Mouse (Mus musculus): ENCODE data around the gene Trim46.

The Trim46 gene

DNA sequence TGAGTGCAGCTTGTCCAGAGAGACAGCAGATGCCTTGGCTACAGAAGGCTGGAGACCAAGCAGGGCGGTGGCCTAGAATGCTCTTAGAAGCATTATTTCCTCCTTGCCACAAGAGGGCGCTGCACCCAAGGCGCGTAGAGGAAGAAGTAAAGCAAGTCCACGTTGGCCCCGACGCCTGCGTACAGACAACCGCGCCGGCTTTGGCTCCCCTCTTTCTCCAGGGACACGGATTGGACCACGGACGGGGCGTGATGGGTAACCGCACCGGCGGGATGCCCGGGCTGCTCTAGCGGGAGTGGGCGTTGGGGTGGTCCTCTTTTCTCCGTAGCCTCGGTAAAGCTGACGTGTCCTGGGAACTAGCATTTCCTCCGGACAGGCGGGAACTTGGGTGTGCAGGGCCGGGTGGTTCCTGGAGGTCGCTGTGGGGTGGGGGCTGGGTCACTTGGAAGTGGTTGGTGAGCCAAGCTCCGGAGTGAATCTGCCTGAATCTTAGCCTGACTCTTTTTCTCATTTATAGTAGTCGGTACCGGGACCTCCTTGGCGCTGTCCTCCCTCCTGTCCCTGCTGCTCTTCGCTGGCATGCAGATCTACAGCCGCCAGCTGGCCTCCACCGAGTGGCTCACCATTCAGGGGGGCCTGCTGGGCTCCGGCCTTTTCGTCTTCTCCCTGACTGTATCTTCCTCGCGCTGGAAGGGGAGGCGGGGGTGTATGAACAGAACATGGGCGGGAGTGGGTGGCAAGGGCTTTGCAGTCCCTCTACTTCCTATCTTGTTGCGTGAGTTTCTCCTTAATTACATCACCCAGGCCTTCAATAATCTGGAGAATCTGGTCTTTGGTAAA is at the start of gene Trim46:
Gene Trim46, minus strand, starts transcription at position 49 of the 840 bp plus-strand sequence.
- DNase-seq = peak; percentile 93

DNA sequence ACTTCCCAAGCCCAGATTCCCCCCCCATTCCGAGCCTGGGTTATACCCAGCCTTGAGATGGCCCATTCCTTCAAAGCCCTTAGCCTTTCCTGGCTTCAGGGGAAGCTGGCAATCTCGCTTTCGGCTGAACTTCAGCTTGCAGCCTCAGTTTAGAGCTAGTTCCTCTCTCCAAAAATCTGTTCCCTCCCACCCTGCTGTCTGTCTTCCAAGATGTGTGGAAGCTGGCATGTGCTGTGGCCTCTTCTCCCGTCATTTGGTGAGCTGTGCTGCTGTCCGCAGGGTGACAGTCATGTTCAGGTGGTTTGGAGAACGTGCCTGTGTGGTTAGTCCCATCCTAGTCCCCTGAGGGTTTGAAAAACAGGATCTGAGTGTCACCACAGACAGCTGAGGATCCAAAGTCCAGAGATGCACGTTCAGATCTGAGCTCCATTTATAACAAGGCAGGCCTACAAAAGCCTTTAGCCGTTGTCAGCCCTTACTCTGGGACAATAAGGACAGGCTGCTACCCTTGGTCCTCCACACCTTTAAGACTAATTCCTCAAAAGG is 49.6 kb upstream of the Trim46 start:
- no peak for DNase-seq

DNA sequence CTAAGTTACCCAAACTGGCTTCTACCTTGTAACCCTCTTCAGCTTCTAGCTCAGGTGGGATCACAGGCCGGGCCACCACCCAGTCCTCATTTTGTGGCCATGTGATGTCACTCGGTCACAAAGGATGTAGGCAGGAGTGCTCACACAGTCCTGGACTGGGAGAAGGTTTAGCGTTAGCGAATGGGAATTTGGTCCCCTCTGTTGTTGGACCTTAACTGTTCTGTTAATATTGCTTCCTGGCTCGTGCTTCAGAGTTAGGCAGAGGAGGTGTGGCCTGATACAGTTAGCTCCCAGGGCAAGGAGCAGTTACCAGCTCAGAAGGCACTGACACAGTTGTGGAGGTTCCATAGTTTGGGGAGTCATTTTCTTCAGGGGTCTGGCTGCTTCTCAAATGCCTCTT is 48.1 kb upstream of the Trim46 start:
- no peak for DNase-seq

DNA sequence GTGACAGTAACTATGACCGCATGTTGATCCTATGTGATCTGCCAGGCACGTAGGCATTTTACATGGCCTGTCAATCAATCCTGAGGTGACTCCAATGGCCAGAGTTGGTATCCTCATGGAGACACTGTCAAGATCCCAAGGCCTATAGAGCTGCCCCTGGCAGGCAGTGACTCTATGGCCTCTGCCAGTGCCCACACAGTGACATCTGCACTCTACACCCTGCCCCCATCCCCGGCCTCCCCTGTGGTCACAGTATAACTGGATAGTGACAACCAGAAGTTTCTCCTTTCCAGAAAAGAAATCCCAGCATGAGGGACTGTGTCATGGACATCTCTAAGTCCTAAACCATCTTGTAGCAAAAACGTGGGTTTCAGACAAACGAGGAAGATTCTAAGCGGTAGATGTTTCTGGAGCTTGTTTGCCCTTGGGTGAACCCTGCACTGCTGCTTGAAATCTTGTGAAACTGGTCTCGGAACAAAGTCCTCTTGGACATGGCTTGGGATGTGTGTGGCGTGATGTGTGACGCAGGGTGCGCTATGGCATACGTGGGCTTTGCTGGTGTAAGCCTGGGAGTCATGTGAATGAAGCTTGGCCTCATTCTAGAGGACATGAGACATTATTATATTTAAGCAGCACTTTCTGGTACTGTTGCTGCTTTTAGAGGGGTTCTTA is 47.3 kb upstream of the Trim46 start:
- no peak for DNase-seq

DNA sequence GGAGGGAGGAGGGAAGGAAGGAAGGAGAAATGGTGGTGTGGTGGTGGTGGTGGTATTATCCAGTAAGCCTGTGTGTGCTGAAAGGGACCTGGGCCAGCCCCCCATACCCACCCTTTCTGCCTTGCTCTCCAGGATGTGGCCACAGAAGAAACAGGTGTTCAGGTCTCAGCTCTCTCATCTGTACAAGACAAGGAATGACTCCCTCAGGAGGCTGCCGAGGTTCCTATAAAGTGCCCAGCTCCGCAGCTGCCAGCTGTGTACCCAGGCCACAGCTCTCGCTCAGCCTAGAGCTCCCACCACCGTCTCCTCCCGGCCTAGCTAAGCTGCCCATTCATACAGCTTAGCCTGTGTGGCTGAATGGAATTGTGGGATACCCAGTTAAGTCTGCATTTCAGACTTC is 46.2 kb upstream of the Trim46 start:
- no peak for DNase-seq

DNA sequence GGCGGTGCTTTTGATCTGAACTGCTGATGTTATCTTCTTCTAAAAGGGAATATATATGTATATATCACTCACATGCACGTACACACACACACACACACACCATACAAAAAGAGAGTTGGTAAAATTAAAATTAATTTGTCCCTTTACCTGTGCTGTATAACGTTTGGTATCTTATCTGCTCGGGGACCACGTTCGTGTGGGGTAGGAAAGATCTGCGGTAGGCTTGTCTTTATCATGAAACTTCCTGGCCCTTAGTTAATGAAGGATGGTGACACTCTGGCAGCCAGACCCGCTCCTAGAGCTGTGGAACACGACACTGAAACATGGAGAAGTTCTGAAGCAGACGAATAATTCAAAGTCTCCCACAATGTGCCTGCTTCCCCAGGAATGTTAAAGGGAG is 45.8 kb upstream of the Trim46 start:
- DNase-seq = no peak

DNA sequence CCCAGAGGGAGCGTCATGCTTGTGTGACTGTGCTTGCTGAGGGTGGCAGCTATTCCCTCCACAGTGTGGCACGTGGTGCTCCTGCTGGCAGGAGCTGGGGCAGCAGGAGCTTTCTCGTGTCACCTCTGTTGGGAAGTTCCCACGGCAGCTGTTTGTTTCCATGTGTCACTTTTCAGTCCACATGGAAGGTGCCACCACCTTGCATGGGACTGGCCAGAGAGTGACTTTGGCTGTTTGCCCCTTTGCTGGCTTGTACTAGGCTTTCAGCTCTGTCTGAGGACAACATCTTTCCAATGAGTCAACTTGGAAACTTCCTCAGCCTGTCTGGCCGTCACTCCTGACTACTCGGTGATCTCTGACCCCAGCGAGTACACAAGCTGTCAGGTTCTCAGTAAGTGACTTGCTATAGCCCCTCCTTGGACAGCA is 42.4 kb upstream of the Trim46 start:
- DNase-seq = no peak

DNA sequence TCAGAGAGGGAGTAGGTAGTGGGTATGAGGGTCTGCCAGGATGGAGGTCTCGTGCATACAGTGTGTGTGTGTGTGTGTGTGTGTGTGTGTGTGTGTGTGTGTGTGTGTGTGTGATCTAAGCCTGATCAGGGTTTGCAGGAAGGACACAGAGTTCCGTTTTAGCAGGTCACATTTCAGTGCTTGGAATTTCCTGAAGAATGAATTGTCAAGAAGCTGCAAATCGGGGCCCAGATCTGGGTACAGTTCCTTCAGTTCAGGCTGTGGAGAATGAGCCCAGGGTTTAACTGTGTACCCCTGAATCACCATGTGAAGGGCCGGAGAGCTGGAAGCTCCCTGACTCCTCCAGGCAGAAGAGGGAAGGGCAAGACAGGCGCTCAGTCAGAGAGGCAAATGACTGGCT is 41.2 kb upstream of the Trim46 start:
- DNase-seq = no peak

DNA sequence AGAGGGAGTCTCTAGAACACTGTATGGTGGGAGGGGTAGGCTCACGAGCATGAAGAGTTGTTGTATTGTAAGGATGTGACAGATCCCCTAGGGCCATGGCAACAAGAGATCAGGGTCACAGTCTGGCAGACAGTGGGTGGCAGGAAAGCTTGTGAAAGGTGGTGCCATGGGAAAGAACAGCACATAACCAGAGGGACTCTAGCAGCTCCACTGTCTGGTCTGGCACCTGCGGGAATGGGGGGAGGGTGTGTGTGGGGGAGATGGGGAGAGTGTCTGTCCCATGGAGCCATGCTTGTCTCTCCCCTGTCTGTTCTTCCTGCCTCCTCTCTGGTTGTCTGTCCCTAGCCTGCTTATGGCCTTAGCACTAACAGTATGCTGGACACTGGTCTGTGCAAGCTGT is 39.4 kb upstream of the Trim46 start:
- no peak for DNase-seq

DNA sequence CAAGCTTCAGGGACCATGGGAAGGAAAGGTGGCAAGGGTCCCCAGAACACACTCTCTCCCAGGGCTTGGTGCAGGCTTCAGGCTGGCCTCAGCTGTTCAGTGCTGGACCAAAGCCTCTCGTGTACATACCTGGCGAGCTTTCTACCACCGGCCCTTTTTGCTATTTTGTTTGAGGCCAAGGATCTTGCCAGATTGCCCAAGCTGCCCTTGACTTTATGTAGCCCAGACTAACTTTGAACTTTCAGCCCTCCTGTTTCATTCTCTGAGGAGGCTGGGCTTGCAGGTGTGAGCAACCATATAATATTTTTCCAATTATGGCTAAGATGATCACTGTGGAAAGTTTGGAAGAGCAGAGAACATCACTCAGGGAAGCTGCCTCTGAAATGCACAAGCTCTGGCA is 38.2 kb upstream of the Trim46 start:
- no peak for DNase-seq

DNA sequence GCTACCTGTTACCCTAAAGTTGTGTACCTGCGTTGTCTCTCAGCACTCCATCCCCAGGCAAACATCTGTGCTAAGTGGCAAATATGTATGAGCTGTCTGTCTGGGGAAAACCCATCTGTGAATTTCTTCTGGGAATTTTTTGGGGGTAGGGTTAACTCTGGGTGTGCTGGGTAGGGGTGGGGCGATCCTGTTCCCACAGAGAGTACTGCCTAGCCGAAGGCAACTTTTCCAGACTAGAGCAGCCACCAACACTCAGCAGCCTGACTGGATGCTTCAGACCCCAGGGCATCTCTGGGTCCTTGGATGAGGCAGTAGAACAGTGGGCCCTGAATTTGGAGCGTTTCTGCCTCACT is 36.2 kb upstream of the Trim46 start:
- DNase-seq = no peak

DNA sequence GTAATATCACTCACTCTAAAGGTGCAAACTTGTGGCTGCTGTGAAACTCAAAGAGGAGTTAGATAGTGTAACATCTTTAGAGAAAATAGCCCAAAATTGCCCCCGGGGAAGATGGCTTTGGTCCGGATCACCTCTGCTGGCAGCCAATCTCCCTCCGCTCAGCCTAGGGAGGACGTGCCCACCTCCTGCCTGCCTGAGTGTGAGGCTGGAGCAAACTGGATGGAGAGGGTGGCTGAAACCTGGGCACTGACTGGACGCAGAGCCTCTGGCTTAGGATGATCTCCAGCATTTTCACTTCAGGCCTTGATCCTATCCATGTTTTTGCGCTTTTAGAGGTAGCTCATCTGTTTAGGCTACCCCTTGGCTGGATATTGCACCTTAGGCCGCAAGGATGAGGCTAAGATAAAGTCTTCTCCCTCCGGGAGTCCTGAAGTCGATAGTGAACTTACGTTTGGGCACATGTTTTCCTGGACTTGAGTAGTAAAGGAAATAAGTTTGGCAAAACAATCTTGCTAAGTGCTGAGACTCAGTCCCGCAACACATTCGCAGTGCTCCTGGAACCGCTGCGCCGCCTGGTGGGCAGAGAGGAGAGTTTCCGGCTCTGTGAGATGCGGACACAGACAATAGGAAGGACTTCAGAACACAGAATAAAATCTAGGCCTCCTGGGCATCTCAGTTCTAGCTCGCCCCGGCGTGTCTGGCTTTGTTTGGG is 35.6 kb upstream of the Trim46 start:
- peak; percentile 89 for DNase-seq

DNA sequence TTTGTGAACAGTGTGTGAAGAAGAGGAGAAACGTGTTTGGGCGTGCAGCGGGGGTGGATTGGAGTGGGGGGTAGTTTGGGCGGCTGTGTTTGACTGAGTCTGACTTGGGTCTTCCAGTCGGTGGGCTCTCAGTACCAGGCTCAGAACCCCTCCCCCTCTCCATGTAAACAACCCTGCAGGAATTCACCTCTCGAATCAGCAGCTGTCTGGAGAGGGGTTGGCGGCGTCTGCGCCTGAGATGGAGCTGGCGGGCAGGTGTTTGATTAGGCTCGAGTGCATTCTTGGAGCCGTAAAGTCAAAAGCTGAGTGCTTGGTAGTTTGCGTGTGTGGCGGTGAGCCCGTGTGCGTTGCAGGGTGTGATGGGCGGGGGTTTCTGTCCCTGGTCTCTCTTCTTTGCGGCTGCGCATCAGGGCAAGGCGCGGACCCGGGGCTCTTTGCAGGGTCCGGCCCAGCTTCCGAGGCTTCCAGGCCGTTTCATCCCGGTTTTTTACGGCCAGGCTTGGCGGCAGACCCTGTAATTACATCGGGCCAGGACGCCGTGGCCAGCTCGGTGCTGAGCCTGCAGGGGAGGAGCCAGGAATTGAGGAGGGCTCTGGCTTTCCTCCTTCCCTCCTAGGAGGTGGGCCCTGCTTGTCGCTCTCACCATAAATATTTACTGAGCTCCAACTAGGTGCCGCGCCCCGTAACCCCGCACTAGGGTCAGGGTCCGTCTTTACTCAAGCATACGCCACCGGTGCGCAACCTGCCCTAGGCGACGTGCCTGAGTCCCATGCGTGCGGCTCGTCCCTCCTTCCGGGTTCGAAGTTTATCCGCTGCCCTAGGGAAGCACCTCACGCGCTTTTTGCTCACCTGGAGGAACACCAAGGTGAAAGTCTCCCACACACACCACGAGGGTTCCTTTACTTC is 34.8 kb upstream of the Trim46 start, which contains the start of gene Efna1:
Gene Efna1, minus strand, starts transcription at position 537 of the 906 bp plus-strand sequence.
- DNase-seq = peak; percentile 47

DNA sequence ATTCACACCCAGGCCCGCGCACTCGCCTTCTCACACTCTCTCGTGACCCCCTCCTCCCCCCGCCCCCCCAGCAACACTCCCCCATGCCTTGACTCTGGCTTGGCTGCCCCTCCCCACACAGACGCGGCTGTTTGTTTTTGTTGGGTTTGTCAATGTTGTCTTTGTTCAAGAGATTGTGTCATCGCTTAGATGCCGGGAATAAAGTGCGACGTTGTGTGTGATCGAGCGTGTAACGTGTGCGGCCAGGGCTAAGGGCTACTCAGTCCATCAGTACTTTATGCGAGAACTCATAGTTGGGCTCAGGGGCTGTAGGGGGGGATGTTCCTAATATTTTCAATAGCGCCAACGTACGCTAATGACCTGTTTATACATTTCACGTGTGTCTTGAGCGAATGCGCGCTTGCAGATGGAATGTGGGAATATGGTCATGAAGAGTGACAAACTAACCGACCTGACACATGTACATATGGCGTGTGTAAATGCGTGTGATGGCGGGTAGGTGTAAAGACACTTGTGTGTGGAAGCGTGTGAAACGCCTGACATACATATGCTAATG is 34.0 kb upstream of the Trim46 start:
- DNase-seq = no peak

DNA sequence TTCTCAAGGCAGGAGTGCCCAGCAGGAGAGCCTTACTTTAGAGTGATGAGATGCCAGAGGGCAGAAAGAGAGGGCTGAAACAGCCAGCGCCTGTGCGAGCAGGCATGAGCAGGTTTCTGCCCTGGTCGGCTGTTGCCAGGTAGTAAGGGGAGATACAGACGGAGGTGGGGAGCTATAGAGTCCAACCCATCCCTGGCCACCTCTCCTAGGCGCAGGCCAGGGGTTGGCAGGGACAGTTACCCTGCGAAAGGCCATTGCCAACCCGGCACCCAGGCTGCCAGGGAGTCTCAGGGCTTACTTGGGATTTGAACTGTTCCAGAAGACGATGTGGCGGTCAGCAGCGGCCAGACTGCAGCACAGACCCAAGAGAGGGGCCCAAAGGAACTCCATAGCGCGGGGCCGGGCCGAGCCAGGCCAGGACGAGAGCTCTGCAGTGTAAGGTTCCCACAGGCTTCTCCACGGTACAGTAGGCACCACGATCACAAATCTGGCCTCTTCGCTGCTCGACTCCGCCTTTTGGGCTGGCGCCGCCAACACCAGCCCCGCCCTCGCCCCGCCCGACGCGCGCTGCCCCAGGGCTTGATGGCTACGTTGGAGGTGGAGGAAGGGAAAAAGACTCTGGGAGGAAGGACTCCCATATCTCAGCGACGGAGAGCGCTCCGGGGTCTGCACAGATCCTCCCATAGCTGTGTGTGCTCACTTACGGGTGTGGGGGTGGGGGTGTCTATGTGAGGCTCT is 33.2 kb upstream of the Trim46 start:
- peak; percentile 65 for DNase-seq

DNA sequence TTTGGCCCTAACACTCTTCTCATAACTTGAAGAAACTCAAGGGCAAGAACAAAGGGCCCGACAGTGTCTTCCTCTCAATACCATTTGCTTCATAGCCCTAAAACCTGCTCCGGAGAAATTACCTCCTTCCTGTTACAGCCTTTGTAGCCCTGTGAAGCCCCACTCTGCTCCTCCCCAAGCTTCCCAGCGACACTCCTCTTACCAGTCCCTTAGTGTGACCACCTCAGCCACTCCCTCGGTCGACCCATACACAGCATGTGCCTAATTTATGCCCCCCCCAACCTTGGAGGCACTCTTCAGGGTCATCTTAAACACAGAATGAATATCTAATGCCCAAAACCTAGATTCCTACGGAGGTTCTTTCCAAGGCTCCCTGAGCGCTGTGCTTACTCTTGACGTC is 32.5 kb upstream of the Trim46 start:
- no peak for DNase-seq

DNA sequence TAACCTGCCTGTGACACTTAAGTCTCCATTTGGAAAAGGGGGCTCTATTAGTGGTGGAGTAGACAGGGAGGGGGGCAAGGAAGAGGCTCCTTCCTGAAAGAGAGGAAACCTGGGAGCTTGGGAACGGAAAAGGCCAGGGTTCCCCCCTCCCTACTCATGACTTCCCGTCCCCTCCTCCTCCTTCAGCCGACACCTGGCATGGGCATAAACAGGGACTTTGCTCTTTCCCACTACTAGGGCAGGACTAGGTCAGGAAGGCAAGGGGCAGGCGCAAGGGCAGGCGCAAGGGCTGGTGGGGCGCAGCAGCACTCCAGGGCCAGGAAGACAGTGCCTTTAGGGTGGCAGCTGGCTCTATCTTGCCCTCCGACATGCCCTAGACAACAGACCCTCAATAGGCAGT is 32.0 kb upstream of the Trim46 start:
- no peak for DNase-seq

DNA sequence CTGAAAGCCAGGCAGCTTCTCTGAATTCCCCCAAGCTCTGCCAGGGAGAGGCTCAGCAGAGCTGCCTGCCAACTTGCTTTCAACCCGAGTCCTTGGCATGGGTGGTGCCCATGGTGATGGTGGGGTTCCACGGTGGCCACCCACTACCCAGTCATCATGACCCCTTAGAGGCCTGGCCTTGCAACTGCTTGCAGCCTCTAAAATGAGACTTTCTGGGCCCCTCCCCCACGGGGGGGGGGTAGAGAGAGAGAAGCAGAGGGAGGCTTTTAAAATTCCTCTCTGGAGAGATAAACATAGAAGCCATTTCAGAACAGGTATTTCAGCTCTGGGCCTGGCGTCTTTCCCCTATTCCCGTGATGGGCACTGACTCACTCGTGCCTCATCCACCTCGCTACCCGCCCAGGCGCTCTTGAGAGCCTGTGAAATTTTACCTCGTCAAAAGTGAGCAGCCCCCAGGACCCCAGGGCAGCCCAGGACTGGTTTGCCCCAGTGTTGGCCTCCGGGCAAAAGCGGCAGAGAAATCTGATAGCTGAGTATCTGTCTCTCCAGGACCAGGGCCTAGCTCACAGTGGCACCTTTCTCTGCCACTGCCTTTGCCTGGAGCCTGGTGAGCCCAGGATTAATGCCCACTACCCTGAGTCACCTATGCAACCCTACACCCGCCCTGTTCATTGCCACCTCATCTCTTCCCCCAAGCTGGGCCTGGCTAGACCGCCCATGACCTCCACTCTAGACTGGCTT is 31.3 kb upstream of the Trim46 start:
- DNase-seq = no peak

DNA sequence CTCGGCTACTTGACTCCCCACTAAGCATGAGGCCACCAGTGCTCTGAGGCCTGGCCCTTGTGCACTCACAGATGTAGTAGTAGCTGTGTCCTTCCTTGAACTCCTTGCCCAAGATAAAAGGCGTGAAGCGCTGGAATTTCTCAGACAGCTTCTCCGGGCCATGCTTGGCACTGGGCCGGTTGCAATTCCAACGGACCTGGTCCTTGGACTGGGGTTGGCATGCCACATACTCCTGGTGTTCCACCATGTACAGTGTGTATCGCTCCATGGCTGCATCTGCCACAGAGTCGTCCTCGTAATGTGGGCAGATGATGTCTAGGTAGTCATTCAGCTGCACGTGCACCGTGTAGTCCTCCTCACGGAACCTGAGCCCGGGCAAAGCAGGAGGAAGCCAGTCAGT is 30.0 kb upstream of the Trim46 start:
- DNase-seq = no peak

DNA sequence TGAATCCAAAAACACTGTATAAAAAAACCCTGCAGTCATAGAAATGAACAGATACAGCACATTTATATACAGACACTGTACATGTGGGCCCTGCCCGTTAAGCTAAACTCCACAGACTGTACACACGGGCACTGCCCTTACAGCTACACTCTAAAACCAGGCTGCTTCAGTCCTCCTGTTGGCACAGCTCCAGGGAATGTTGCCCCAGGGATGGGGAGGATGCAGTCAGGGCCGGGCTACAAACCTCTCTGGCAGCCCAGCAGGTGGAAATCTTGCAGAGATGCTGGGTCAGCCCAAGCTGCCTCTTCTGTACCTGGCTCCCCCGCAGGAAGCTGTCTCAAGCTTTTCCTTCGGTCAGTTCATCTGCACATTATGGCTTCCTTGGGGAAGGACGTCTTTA is 25.7 kb upstream of the Trim46 start:
- DNase-seq = no peak

DNA sequence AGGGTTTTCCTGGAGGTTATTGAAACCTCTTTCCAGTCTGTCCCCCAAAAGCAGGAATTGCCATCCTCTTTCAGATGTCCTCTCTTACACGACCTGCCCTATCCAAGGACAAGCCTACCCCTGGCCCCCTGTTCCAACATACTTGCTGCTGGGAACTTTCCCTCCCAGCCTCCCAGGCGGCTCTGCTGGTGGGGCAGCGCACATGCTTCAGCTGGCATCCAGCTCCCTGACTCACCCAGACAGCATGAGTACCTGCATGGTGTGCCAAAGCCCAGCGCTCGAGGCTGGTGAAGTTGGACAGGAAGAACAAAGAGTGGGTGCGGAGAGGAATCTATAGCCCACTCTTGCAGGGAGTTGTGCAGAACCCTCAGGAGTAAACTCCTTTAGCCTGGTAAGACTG is 24.8 kb upstream of the Trim46 start:
- no peak for DNase-seq
